Mouse (Mus musculus): ENCODE measurements around the gene Slc20a1.

- TF ChIP-seq ZNF384 (IDR thresholded peaks at IDR 0.05; ENCODE audit: low read depth, low read length) (no peak), MAFK (IDR thresholded peaks at IDR 0.05; ENCODE audit: insufficient read depth, low read depth, low read length) (no peak), ZC3H11A (IDR thresholded peaks at IDR 0.05; ENCODE audit: borderline replicate concordance, low read depth, low read length) (no peak)
Measured at GRCm38 (mm10) chr2:129197197-129197596, 1.4 kb upstream of the Slc20a1 start.

Measured in ES-E14 (cell line).